Mouse (Mus musculus) intestine, embryonic 14.5 days (tissue): ENCODE measurements at regions not wholly inside any gene's neighbourhood (a gene's known extent, or its start where the extent isn't known, plus 50 kb on each side); places are given as distances from the start of the nearest gene placed in this dataset.

ENCODE experiments used
- ATAC-seq: fragments of 200-750 bp; cut with Nextera tagmentation; replicated peaks from 2 replicates; pipeline ENCODE4 v1.8.0; 2017; ENCODE audit warnings: low read depth, moderate number of reproducible peaks, moderate TSS enrichment, moderate library complexity; ENCODE audit not compliant: low FRiP score, low TSS enrichment
- DNase-seq: peaks from one replicate; pipeline ENCODE4 v3.0.0-alpha.2; 2018; ENCODE audit warnings: low spot score
- H3K27ac ChIP-seq: fragments of 300-500 bp; sonication (generic); 2 replicates; pipeline ENCODE4 v1.5.1; 2014; ENCODE audit warnings: low read depth, mild to moderate bottlenecking, control low read depth
- H3K27me3 ChIP-seq: fragments of 300-500 bp; sonication (generic); replicated peaks from 2 replicates; pipeline ENCODE4 v1.6.1; 2014; ENCODE audit warnings: low read length, control low read depth; ENCODE audit not compliant: control insufficient read depth, insufficient read depth
- H3K36me3 ChIP-seq: fragments of 300-500 bp; sonication (generic); 2 replicates; pipeline ENCODE4 v1.6.1; 2014; ENCODE audit warnings: low read length, control low read depth; ENCODE audit not compliant: control insufficient read depth, insufficient read depth
- H3K4me1 ChIP-seq: fragments of 300-500 bp; sonication (generic); replicated peaks from 2 replicates; pipeline ENCODE4 v1.6.1; 2014; ENCODE audit warnings: low read length, control low read depth, mixed read lengths; ENCODE audit not compliant: control insufficient read depth, insufficient read depth
- H3K4me2 ChIP-seq: fragments of 300-500 bp; sonication (generic); 2 replicates; pipeline ENCODE4 v1.6.1; 2014; ENCODE audit warnings: low read length
- H3K4me3 ChIP-seq: fragments of 300-500 bp; sonication (generic); 2 replicates; pipeline ENCODE4 v1.5.1; 2014; ENCODE audit warnings: low read depth, low read length, control low read depth, mixed read lengths
- H3K9ac ChIP-seq: fragments of 300-500 bp; sonication (generic); 2 replicates; pipeline ENCODE4 v1.6.1; 2014; ENCODE audit warnings: mild to moderate bottlenecking, low read length
- H3K9me3 ChIP-seq: fragments of 300-500 bp; sonication (generic); 2 replicates; pipeline ENCODE4 v1.6.1; 2016; ENCODE audit warnings: low read length, control low read depth; ENCODE audit not compliant: control insufficient read depth
- WGBS: fragments of 180-500 bp; shearing (Covaris S2); extraction: QIAGEN DNeasy Blood & Tissue Kit; methylation state at CpG from one replicate; pipeline ENCODE4 v1.1.7; 2014; 5-methylcytosine and 5-hydroxymethylcytosine counted together

GRCm38 (mm10) chr2:103186751-103187260 is 113.3 kb downstream of the Apip start:
- H3K4me1 ChIP-seq = no peaks in the 10 kb centered on the region
- H3K36me3 ChIP-seq = no peaks in the 10 kb centered on the region
- H3K27me3 ChIP-seq = no peaks in the 10 kb centered on the region
- WGBS = 77% methylated on average over 4 of the region's 4 CpGs
- H3K27ac ChIP-seq = no peak overlapping the region
- H3K4me3 ChIP-seq = no peak overlapping the region
- no peak for ATAC-seq
- no peaks in the 10 kb centered on the region for H3K9me3 ChIP-seq
- no peak overlapping the region for H3K4me2 ChIP-seq
- no peak for DNase-seq
- H3K9ac ChIP-seq = no peak overlapping the region

- no peak for ATAC-seq
These were observed 110.5 kb downstream of the Ehf start for GRCm38 (mm10) chr2:103192591-103192990.

GRCm38 (mm10) chr2:103200313-103200712 is 102.8 kb downstream of the Ehf start:
- no peak for ATAC-seq
- WGBS = 90% methylated on average over 6 of the region's 6 CpGs
- no peak for DNase-seq
- Histone ChIP-seq H3K9me3 (no peaks in the 10 kb centered on the region), H3K36me3 (no peaks in the 10 kb centered on the region), H3K27me3 (no peaks in the 10 kb centered on the region), H3K4me2 (no peak overlapping the region), H3K9ac (no peak overlapping the region), H3K4me1 (no peaks in the 10 kb centered on the region), H3K4me3 (no peak overlapping the region), H3K27ac (no peak overlapping the region)

More at GRCm38 (mm10) chr2:103192591-103192990, 110.5 kb downstream of the Ehf start:
- no peak overlapping the region for H3K4me2 ChIP-seq
- H3K27me3 ChIP-seq = no peaks in the 10 kb centered on the region
- 84% methylated on average over 4 of the region's 4 CpGs for WGBS
- DNase-seq = no peak
- H3K27ac ChIP-seq = no peak overlapping the region
- no peaks in the 10 kb centered on the region for H3K9me3 ChIP-seq
- H3K36me3 ChIP-seq = no peaks in the 10 kb centered on the region
- H3K4me3 ChIP-seq = no peak overlapping the region
- H3K9ac ChIP-seq = no peak overlapping the region
- H3K4me1 ChIP-seq = no peaks in the 10 kb centered on the region

GRCm38 (mm10) chr2:103205046-103205445 is 98.0 kb downstream of the Ehf start:
- Histone ChIP-seq H3K9ac (no peak overlapping the region), H3K4me3 (no peak overlapping the region), H3K27ac (no peak overlapping the region), H3K36me3 (no peaks in the 10 kb centered on the region), H3K9me3 (no peaks in the 10 kb centered on the region), H3K27me3 (no peaks in the 10 kb centered on the region), H3K4me1 (no peaks in the 10 kb centered on the region), H3K4me2 (no peak overlapping the region)
- DNase-seq (no peak), ATAC-seq (no peak)
- WGBS = 75% methylated on average over 8 of the region's 8 CpGs

- no peaks in the 10 kb centered on the region for H3K9me3 ChIP-seq
- H3K27ac ChIP-seq = no peak overlapping the region
- no peak overlapping the region for H3K9ac ChIP-seq
- no peak overlapping the region for H3K4me2 ChIP-seq
- no peaks in the 10 kb centered on the region for H3K27me3 ChIP-seq
- H3K36me3 ChIP-seq = no peaks in the 10 kb centered on the region
- H3K4me3 ChIP-seq = no peak overlapping the region
- ATAC-seq = no peak
- DNase-seq = no peak
- H3K4me1 ChIP-seq = no peaks in the 10 kb centered on the region
- 94% methylated on average over 5 of the region's 5 CpGs for WGBS
These were observed 94.7 kb downstream of the Ehf start for GRCm38 (mm10) chr2:103208370-103208769.

GRCm38 (mm10) chr2:103209056-103209455 is 94.0 kb downstream of the Ehf start:
- H3K4me2 ChIP-seq = no peak overlapping the region
- no peaks in the 10 kb centered on the region for H3K27me3 ChIP-seq
- 78% methylated on average over 2 of the region's 2 CpGs for WGBS
- H3K4me3 ChIP-seq = no peak overlapping the region
- no peak overlapping the region for H3K9ac ChIP-seq
- H3K4me1 ChIP-seq = no peaks in the 10 kb centered on the region
- no peak overlapping the region for H3K27ac ChIP-seq
- DNase-seq (no peak), ATAC-seq (no peak)
- H3K9me3 ChIP-seq = no peaks in the 10 kb centered on the region
- no peaks in the 10 kb centered on the region for H3K36me3 ChIP-seq

- no peak overlapping the region for H3K27ac ChIP-seq
- H3K4me1 ChIP-seq = no peaks in the 10 kb centered on the region
- no peak overlapping the region for H3K9ac ChIP-seq
- WGBS = 87% methylated on average over 6 of the region's 6 CpGs
- H3K4me3 ChIP-seq = no peak overlapping the region
- no peaks in the 10 kb centered on the region for H3K27me3 ChIP-seq
- no peak overlapping the region for H3K4me2 ChIP-seq
- H3K9me3 ChIP-seq = no peaks in the 10 kb centered on the region
- DNase-seq (no peak), ATAC-seq (no peak)
- no peaks in the 10 kb centered on the region for H3K36me3 ChIP-seq
These were observed 93.5 kb downstream of the Ehf start for GRCm38 (mm10) chr2:103209512-103209981.

- H3K4me3 ChIP-seq = no peak overlapping the region
- DNase-seq (no peak), ATAC-seq (no peak)
- H3K9me3 ChIP-seq = no peaks in the 10 kb centered on the region
- H3K4me1 ChIP-seq = no peaks in the 10 kb centered on the region
- H3K27ac ChIP-seq = no peak overlapping the region
- no peaks in the 10 kb centered on the region for H3K36me3 ChIP-seq
- H3K27me3 ChIP-seq = no peaks in the 10 kb centered on the region
- H3K9ac ChIP-seq = no peak overlapping the region
- H3K4me2 ChIP-seq = no peak overlapping the region
- WGBS = 71% methylated on average over 3 of the region's 3 CpGs
These were observed 91.9 kb downstream of the Ehf start for GRCm38 (mm10) chr2:103211179-103211578.
